Mouse (Mus musculus): ENCODE results near the gene Resp18. TPM values are rescaled to one million over a fixed set of nuclear protein-coding genes. Genes with fewer than 3 reads are reported as not detected.

Gene Resp18
- polyA plus RNA-seq, 2 experiments, result not detected

DNA sequence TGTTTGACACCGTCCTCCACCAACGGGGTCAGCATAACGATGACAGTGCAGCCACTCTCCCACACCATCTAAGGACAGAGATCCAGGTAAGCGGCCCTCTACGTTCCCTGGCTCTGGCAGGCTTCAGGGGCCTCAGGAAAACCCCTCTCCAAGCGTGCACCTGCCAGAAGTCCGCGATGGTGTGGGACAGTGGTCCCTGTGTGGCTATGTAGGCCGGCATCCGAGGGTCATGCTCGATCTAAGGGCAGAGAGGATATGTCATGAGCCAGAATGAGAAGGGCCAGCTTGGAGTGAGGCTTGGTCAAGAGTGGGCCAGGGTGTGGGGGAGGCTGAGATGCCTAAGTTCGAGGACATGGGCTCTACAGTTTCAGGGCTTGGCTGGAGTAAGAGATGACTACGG, 25.9 kb downstream of the Resp18 start:
- Histone ChIP-seq H3K4me2 (ENCODE audit: low read depth) (no peak overlapping the region), H3K36me3 (replicated peaks; ENCODE audit: control insufficient read depth, insufficient read depth, low read depth) (no peaks in the 10 kb centered on the region), H3K9ac (replicated peaks) (no peak overlapping the region), H3K27me3 (ENCODE audit: control insufficient read depth, insufficient read depth, low read length) (no peaks in the 10 kb centered on the region), H3K27ac (no peak overlapping the region), H3K9me3 (ENCODE audit: control insufficient read depth, low read length) (no peaks in the 10 kb centered on the region), H3K4me1 (replicated peaks; ENCODE audit: control insufficient read depth in 2 of 2, insufficient read depth in 2 of 2, low read length in 1 of 2) (peaks cover 0 to 6% of the 10 kb centered on the region in 2 experiments; a peak in 2 of 4 replicates), H3K4me3 (ENCODE audit: insufficient read depth in 1 of 2, low read depth in 2 of 2, low read length in 2 of 2) (no peak overlapping the region)
- DNase-seq (ENCODE audit: low read depth in 3 of 3, low spot score in 3 of 3) (no peak), ATAC-seq (ENCODE audit: insufficient read depth) (no peak)
- TF ChIP-seq CTCF (IDR thresholded peaks at IDR 0.05; ENCODE audit: low read depth) (no peak), EP300 (IDR thresholded peaks at IDR 0.05; ENCODE audit: low read depth) (no peak)
- WGBS (ENCODE audit: insufficient replicate concordance), result 61% methylated on average over 13 of the region's 13 CpGs

DNA sequence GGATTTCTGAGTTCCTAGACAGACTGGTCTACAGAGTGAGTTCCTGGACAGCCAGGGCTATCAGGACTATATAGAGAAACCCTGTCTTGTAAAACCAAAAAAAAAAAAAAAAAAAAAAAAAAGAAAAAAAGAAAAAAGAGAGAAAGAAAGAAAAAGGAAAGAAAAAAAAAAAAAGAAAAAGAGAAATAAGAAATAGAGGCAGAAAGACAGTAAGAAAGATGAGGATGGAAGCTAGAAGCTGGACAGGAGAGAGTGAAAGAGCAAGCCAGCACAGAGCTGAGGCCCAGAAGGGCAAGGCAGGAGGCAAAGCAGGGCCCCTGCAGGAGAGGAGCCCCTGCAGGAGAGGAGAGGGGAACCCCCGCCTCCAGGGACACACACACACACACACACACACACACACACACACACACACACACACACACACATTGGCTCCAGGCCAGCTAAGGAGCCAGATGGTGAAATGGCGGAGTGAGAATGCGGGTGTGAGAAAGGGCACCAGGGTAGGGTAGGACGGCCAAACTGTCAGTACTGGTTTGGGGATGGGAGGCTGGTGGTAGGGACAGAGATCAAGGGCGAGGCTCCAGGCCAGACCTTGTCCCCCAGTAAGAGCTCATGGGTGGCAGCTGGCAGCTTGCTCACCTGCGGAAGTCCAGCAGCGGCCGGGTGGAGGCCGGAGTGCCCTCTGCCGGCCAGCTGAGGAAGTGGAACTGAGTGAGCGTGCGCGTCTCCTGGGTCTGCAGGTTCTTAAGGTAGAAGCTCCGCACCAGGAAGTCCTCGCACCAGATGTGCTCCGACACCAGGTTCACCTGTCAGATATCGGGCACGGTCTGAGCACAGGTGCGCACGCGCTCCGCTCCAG, 26.9 kb downstream of the Resp18 start:
- Histone ChIP-seq H3K36me3 (replicated peaks; ENCODE audit: control insufficient read depth, insufficient read depth, low read depth) (no peaks in the 10 kb centered on the region), H3K27ac (no peak overlapping the region), H3K4me1 (replicated peaks; ENCODE audit: control insufficient read depth in 2 of 2, insufficient read depth in 2 of 2, low read length in 1 of 2) (peaks cover 0 to 6% of the 10 kb centered on the region in 2 experiments; a peak in 2 of 4 replicates), H3K4me2 (ENCODE audit: low read depth) (peak overlapping the region; percentile 50), H3K27me3 (ENCODE audit: control insufficient read depth, insufficient read depth, low read length) (no peaks in the 10 kb centered on the region), H3K9ac (replicated peaks) (no peak overlapping the region), H3K4me3 (ENCODE audit: insufficient read depth in 1 of 2, low read depth in 2 of 2, low read length in 2 of 2) (no peak overlapping the region; a peak in 1 of 4 replicates), H3K9me3 (ENCODE audit: control insufficient read depth, low read length) (no peaks in the 10 kb centered on the region)
- peak; percentile 51 to 70 (median 60) for DNase-seq (ENCODE audit: low read depth in 3 of 3, low spot score in 3 of 3)
- WGBS (ENCODE audit: insufficient replicate concordance), result 8% methylated on average over 22 of the region's 22 CpGs
- TF ChIP-seq EP300 (IDR thresholded peaks at IDR 0.05; ENCODE audit: low read depth), result 0 out of 2 replicates have a peak, but pooled peaks have one; percentile 20
- TF ChIP-seq CTCF (IDR thresholded peaks at IDR 0.05; ENCODE audit: low read depth), result peak; percentile 98
- peak; percentile 66 for ATAC-seq (ENCODE audit: insufficient read depth)

DNA sequence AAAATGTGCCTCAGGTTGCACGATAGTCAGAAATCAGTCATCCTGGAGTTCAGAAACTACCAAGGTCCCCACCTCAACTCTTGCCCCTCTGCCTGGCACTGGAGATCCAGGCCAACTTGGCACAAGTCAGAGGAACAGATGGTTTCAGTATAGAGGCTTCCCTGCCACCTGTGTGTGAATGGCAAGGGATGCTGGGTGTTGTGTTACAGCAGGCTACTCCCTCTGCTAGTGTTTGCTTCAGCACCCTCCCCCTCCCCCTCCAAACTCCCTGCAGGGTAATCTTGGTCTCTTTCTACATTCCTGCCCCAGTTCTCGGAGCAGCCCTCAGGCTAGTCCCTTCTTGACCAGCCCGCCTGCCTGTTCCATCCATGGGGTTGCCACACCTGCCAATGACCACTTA, 27.7 kb downstream of the Resp18 start:
- no peak overlapping the region for H3K4me3 ChIP-seq (ENCODE audit: insufficient read depth in 1 of 2, low read depth in 2 of 2, low read length in 2 of 2)
- H3K27ac ChIP-seq, result no peak overlapping the region
- ATAC-seq (ENCODE audit: insufficient read depth) (no peak), DNase-seq (ENCODE audit: low read depth in 3 of 3, low spot score in 3 of 3) (no peak)
- peaks cover 0 to 6% of the 10 kb centered on the region in 2 experiments; a peak in 2 of 4 replicates for H3K4me1 ChIP-seq (replicated peaks; ENCODE audit: control insufficient read depth in 2 of 2, insufficient read depth in 2 of 2, low read length in 1 of 2)
- H3K9ac ChIP-seq (replicated peaks), result no peak overlapping the region
- H3K36me3 ChIP-seq (replicated peaks; ENCODE audit: control insufficient read depth, insufficient read depth, low read depth), result no peaks in the 10 kb centered on the region
- H3K4me2 ChIP-seq (ENCODE audit: low read depth), result no peak overlapping the region
- H3K27me3 ChIP-seq (ENCODE audit: control insufficient read depth, insufficient read depth, low read length), result no peaks in the 10 kb centered on the region
- no peak for TF ChIP-seq EP300 (IDR thresholded peaks at IDR 0.05; ENCODE audit: low read depth)
- no peak for TF ChIP-seq CTCF (IDR thresholded peaks at IDR 0.05; ENCODE audit: low read depth)
- WGBS (ENCODE audit: insufficient replicate concordance), result 82% methylated on average over 3 of the region's 3 CpGs
- H3K9me3 ChIP-seq (ENCODE audit: control insufficient read depth, low read length), result no peaks in the 10 kb centered on the region

DNA sequence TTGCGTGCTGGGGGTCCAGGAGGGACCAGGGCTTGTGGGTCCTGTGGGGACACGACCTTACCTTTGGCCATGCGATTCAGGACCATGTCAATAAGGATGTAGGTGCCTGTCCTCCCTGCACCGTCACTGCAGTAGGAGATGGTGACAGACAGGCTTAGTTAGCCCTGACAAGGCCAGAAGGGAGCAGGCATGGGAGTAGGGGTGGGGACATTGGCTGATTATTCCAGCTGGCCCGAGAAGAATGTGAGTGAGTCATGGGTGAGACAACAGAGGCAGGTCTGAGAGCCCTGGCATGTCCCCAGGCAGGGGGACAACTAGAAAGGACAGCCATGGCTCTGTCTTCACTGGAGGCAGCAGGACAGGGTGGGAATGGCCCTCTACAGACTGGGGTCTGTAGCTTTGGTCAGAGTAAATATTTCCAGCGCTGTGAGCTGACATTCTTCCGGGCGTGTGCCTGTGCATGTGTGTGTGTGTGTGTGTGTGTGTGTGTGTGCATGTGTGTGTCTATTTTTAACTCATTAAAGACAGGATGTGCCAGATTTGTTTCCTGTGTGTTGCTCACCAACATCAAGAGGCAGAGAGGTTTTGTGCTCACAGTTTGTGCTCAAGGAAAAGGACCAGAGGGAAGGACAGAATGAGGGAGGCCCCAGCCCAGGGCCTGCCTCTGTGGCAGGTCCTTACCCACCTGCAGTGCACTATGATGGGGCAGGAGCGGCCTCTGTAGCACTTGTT, 30.0 kb downstream of the Resp18 start:
- H3K4me3 ChIP-seq (ENCODE audit: insufficient read depth in 1 of 2, low read depth in 2 of 2, low read length in 2 of 2), result no peak overlapping the region
- no peak overlapping the region for H3K27ac ChIP-seq
- 55% methylated on average over 9 of the region's 9 CpGs for WGBS (ENCODE audit: insufficient replicate concordance)
- no peaks in the 10 kb centered on the region for H3K9me3 ChIP-seq (ENCODE audit: control insufficient read depth, low read length)
- TF ChIP-seq CTCF (IDR thresholded peaks at IDR 0.05; ENCODE audit: low read depth), result no peak
- no peak for TF ChIP-seq EP300 (IDR thresholded peaks at IDR 0.05; ENCODE audit: low read depth)
- H3K27me3 ChIP-seq (ENCODE audit: control insufficient read depth, insufficient read depth, low read length), result no peaks in the 10 kb centered on the region
- H3K9ac ChIP-seq (replicated peaks), result no peak overlapping the region
- H3K4me2 ChIP-seq (ENCODE audit: low read depth), result no peak overlapping the region
- peaks cover 0 to 6% of the 10 kb centered on the region in 2 experiments; a peak in 2 of 4 replicates for H3K4me1 ChIP-seq (replicated peaks; ENCODE audit: control insufficient read depth in 2 of 2, insufficient read depth in 2 of 2, low read length in 1 of 2)
- H3K36me3 ChIP-seq (replicated peaks; ENCODE audit: control insufficient read depth, insufficient read depth, low read depth), result no peaks in the 10 kb centered on the region; the same call in 1 of the 2 replicates
- no peak for ATAC-seq (ENCODE audit: insufficient read depth)
- DNase-seq (ENCODE audit: low read depth in 3 of 3, low spot score in 3 of 3), result no peak

Measured in liver, embryonic 14.5 days (tissue).